Mouse (Mus musculus) left cerebral cortex, adult 9 months (tissue): ENCODE results near the gene Dyrk1a.

Source experiments
- DNase-seq, 2 experiments: peaks; one replicate each; pipeline ENCODE4 v3.0.0; 2022; ENCODE audit warnings: low spot score in 2 of 2

Dyrk1a gene

DNA sequence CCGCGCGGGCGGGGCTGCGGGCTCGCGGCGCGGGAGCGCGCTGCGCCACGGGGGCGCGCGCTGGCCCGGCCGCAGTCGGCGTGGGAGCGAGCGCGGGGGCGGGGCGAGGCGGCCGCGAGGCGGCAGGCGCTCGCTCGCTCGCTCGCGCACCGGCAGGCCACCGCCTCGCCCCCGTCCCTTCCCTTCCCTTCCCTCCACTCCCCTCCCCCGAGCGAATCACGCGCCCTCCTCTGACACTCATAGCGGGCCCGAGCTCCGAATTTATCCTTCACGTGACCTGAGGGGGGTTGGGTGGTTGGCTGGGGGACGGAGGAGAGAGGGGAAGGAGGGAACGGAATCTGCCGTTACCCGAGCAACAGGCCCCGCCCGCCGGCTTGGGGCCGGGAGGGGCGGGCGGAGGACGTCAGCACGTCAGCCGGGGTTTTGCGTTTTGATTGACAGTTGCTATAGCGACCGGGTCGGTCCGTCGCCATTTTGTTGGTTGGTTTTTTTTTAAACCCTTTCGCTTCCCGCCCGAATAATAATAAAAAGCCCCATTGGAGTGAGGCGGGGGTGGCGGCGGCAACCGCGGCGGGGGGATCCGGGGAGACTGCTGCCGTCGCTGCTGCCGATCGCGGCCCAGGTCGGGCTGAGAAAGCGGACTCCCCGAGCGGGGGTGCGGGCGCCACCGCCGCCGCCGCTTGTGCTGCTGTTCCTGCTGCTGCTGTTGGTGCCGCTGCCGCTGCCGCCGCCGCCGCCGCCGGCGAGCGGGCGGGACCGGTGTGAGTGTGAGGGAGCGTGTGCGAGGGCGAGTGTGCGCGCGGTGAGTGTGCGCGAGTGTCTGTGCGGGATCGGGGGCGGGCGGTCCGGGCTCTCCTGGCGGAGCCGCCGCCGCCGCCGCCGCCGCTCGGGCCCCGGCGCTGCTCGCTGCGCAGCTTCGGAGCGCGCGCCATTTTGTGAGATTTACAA is at the start of gene Dyrk1a:
Gene Dyrk1a, plus strand, starts transcription at position 782 of the 948 bp plus-strand sequence.
- DNase-seq, result peak; percentile 96 to 98

DNA sequence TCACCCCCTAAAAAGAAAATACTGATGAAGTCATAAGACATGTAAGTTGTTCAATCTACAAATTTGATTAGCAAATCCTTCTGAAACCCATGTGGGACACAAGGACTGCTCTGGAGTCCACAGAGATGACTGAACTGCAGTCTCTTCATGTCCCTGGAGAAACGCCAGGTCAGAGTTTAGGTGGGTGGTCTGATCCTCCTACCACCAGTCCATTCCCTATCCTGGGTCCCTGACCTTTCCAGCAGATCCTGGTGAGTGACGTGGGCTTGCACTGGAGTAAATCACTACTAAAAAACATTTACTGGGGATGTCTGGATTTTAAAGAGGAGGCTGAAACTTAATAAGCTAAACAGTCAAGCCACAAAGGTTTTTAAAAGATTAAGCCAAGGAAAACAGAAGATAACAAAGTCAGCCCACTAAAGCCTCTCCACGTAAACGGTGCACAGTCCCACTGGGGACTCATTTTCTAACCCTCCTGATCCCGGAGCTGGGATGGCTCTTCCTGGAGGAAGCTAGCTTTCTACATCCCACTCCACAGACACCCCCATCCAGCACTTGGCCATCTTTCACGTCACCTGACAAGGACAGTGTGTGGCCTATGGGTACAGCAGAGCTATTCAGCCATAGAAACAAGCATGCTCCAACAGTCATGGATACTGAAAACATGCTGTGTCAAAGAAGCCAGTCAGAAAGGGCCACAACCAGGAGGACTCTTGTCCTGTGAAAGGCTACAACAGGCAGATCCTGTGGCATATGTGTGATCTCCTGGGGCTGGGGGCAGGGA is 46.0 kb upstream of the Dyrk1a start:
- DNase-seq, result no peak

DNA sequence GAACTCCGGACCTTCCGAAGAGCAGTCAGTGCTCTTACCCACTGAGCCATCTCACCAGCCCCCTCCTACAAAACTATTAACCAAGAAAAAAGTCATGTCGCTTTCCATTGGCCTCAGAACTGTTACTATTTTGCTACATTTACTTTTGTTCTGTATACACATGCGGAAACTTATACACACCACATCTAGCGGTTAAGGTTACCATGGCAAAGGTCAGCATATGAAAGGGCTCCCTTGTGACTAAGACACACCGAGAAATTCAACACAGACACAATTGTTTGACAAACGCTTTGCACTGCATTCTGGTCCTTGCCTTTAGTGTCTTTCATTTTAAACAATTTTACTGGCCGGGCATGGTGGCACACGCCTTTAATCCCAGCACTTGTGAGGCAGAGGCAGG is 45.1 kb upstream of the Dyrk1a start:
- no peak for DNase-seq

DNA sequence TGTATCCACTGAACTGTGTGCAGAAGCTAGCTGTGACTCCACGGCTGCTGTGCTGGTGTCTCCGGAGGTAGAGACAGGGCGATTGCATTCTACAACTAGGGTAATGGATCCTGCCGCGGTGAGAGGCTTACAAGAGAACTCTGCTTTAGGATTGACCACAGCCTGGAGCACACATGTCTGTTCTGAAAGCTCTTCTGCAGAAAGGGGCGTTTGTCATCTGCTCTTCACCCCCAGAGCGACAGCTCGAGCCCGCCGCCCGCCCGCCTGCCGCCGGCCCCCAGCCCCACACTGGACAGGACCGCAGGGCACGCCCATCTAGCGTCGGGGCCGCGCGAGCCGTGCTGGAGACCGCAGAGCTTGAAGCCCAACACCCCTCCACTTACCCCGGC is 43.9 kb upstream of the Dyrk1a start:
- peak in 1 of 2 experiments; percentile 50 for DNase-seq

DNA sequence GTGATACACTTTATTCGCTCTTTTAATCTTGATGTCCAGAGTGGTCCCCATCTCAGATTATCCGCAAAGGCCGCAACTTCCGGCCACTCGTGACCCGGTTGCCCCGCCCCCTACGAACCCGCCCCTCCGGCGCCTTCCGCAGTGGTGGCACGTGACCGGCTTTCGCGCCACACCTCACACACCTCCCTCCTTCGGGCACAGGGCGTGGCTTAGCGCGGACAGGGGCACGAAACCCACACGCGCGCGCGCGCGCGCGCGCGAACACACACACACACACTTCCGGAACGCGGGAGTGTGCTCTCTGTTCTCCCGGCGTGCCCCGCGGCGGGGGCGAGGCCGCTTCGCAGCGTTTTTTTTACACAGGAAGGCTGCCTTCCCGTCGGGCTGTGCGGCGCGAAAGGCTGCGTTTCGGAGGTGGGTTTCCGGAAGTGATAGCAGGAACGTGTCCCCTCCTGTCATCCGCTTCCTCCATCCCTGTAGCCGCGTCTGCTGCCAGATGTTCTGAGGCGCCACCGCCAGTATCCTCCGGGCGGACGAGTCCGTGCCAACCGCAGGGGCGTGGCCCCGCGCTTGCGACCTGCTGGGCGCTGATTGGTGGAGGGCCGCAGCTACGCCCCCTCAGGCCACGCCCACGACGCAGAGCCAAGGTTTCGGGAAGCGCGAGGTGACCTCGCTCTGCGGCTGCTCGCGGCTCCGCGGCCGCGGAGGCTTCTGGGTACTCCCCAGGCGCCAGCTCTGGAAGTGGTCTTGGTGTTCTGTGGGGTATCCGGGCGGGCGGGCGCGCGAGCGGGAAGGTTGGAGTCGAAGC is 43.3 kb upstream of the Dyrk1a start, which contains the start of gene Vps26c:
Gene Vps26c, minus strand, starts transcription at position 487 of the 808 bp plus-strand sequence.
- peak; percentile 95 to 96 for DNase-seq

DNA sequence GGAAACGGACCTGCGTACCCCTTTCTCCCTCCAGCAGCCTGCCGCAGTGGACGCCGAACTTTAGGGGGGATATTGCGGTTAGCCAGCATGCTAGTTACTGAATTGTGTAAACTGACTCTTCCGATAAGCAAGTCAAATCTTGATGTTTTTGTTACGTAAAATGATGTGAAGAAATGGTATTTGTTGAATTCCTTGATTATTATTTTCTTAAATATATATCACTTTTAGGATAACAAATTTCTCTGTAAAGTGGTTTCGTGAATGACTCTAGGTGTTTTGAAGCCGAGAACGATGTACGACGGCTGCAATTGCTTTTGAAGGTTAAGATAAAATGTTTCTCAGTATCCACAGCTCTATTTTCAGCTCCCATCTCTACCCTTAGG is 42.7 kb upstream of the Dyrk1a start:
- DNase-seq, result no peak

DNA sequence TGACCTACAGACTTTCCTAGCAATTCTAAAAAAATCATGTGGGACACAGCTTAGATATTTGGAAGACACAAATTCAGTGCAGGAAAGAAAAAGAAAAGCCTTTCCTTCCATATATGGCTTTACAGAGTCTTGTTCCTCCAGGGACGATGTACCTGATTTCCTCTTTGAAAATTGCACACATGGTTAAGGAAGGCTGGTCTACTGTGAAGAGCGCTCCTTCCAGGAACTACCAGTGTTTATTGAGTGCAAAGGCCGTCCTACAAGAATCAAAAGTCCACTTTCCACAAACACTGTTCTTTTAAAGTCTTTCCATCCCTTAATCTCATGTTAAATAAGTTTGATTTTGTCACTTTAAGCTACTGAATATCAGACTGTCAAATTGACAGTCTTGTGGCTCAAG is 42.3 kb upstream of the Dyrk1a start:
- DNase-seq, result no peak

DNA sequence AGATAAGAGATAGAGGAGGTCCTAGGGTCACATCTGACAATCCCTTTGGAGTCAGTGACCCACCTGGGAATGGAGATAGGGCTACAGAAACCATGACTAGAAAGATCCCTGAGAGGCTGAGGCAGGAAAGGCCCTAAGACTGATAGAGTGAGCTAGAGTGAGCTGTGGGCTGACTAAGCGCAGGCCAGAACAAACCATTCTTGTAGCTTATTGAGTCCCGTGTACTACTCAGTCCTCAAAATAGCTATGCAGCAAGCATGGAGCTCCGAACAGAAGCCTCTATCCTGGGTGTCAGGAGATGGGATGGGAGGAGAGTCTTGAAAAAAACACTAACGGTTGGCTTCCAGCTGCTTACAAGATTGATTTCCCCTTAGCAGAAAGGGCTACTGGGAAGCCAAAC is 38.5 kb upstream of the Dyrk1a start:
- no peak for DNase-seq

DNA sequence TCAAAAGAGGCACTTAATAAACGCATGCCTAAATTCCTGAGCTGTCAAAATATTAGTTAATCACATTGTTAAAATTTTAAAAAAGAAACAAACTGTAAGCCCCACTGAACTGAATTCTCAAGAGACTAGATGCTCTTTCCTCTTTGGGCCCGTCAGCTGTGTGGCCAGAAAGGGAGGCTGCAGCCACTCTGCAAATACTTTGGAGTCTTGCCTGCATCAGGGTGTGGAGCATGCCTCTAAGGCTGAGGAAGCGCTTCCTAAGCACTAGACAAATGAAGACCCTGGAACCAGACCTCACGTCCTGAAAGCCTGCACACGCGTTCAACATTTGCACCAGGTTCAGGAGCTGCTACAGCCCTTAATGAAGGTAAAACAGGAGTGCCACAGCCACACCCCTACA is 36.1 kb upstream of the Dyrk1a start:
- DNase-seq, result no peak

DNA sequence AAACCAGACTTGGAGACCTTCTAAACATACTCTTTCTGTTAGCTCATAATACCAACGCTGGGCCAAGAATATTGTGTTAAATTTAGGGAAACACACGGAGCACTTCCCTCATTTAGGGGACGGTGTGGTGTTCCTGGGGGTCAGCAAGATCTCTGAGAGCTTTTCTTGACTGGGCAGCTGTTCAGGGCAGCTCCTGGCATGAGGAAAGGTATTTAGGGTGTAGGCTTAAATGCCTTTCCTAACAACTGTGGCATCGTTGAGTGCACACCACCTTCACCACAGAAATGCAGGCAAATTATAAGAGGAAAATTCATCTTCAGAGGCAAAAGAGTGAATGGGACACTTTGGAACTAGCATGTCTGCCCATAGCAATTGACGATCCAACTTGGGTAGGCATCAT is 34.1 kb upstream of the Dyrk1a start:
- DNase-seq, result no peak

DNA sequence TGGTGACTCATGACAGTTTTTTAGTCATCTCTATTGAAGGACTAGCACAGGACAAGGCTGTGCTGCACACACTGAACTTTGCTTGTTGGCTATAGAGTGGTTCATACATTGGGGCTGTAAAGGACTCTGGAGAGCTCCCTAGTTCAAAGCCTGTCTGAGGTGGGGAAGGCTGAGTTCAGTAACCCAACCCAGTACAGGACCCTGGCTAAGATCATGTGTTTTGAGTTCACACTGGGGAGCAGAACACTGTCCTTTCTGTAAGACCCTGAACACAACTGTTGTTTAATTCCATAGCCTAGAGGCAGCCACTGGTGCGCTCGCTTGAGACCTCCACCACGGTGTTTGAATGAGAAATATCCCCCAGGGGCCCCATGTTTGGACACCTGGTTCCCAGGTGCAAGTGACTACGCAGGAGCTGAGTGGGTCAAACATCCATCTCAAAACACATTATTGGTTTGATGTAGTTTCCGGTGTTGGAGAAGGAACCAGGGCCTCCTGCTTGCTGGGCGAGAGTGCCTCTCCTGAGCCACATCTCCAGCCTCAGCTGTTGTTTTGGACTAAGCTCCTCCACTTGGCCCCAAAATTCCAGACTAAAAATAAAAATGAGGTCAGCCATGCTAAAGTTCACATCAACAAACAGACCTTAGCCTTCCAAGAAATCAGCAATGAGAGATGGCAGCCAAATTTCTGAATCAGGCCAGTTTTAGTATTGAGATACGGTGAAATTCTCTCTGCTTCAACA is 33.2 kb upstream of the Dyrk1a start:
- no peak for DNase-seq

DNA sequence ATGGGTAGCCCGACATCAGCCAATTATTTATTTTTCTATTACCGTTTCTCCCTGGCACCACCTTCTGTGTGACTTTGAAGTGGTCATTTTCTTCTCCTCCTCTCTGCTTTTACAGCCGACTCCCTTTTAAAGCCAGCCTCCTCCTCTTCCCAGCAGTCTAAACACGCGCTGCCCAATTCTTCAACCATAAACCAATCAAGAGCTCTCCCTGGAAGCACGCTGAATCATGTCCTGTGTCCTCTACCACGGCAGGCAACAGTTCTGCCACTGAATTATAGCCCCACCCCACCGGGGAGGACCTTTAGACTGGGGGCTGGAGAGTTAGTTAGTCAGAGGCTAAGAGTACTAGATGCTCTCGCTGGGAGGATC is 32.7 kb upstream of the Dyrk1a start:
- no peak for DNase-seq

DNA sequence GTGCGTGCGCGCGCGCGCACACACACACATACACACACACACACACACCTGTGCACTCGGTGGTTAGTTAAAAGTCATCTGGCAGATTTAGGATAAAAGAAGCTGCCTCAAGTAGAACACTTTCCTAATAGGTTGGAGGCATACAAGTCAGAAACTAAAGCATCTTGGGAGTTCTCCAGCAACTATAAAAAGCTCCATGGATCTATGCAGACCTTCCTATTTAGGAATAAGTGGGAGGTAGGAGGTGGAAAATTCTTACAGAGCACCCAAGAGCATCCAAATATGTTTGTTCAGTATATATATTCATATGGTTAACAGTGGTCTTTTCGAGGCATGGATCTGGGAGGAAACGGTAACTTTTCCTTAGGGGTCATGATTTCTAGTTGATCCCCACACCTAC is 29.7 kb upstream of the Dyrk1a start:
- DNase-seq, result no peak

DNA sequence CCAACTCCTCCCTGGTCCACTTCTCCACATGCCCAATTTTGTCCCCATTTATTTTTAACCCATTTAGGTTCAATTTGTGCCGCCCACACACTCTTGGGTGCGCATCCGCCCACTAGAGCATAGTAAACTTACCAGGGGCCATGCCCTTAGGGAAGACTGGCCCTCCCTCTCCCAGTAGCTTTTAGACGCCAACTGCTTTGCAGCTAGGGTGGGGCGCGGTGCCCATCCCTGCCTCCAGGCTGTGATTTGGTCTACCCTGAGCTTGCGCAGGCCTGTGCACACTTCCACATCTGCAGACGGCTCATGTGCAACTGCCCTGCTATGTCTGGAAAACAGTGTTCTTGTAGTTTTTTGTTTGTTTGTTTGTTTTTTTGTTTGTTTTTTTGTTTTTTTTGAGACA is 26.9 kb upstream of the Dyrk1a start:
- no peak for DNase-seq

DNA sequence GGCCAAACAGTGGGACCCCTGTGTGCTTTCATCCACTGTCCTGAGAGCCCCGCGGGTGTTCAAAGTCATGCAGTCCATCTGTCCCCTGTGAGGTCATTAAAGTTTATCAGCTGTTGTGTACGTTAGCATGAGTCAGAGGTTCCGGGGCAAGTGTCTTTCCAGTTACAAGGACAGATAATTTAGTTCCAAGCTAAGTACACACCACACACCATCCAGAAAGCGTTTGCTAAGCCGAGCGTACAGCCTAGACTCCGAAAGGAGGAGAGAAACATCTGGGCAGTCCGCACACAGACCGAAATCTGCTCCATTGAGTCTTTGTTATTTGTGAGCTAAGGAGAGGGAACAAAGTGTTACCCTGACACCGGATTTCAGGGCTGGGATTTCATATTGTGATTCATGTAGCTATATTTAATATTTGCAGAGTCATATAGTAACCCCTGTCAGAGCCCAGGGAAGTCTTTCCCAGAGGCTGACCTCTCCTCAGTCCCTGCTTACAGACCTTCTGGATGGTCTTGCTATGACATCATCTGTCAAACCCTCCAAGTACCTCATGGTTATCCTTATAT is 25.2 kb upstream of the Dyrk1a start:
- DNase-seq, result no peak

DNA sequence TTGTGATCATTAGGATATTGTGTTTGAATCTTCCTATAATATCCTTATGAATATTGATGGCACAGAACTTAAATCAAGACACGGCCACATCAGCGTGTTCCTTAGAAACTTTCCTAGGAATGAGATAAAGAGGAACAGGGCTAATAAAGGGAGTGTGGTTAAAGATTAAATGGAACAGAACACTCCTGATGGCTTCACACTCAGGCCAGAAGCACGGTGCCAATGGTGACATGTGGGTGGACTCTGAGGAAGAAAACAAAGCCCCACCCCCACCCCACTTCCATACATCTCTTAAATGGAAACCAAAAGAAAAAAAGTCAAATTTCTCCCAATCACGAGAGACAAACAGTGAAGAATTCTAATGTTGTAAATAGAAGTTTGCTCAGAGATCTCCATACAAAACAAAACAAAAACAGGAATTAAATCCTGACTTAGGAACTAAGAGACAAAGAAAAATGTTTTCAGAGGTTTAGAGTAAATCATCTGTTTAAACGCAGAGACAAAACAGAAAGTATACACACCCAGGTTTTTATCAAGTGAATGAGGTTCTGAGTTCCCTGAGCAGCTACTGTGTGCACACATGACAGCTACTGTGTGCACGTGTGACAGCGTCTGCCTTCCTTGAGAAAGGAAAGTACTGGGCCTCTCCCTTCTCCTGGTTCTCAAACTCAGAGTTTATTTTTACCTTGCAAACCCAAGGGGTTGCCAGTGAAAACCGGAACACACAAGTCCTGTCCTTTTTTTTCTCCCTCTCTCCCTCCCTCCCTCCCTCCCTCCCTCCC is 23.8 kb upstream of the Dyrk1a start:
- DNase-seq, result no peak

DNA sequence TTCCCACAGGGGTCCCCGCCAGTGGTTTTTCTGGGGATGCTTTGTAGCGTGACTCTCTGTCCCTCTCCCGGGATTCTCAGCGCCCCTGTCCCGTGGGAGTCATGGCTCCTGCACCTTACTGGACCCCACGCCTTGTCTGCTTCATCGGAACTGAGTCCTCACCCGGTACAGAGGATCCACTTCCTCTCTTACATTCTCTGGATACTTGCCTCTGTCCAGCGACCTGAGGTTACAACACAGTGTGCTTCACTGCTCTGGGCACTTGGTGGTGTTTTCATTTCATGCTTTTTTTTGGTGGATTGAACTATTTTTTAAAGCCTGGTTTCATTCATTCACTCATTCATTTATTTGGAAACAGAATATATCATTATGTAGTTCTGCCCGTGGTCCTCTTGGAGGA is 20.0 kb upstream of the Dyrk1a start:
- no peak for DNase-seq

DNA sequence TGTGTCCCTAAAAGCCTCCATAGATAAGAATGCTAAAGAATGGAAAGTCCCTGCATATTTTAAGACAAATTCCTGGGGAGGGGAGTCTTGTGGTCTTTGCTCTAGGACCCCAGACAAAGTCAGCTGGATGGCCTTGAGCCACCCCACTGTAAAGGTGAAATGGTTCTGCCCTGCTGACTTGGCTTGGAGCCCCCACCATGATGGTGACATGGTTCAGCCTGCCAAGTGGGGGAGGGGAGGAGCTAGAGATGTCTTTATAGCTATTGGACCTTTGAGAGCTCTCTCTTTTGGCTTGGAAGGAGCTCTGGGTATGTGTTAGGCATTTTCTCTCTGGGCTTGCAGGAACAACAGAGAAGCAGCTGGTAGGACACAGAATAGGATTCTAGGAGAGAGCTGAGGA is 17.9 kb upstream of the Dyrk1a start:
- DNase-seq, result no peak

DNA sequence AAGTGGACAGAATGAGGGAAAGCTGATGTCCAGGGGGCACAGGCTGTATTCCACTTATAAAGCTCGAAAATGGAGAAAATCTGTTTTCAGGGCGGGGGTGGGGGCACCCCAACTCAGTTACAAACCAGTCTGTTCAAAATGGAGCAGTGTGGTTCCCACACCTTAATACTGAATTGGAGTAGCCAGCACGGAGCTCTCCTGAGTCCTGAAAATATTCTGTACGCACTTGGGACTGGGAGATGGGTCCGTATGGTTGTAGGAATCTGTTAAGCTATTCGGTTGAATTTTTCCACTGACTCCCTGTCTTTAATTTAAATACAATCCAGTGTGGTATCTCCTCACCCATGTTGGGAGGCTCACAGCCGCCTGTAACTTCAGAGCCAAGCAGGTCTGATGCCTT is 14.5 kb upstream of the Dyrk1a start:
- DNase-seq, result no peak

DNA sequence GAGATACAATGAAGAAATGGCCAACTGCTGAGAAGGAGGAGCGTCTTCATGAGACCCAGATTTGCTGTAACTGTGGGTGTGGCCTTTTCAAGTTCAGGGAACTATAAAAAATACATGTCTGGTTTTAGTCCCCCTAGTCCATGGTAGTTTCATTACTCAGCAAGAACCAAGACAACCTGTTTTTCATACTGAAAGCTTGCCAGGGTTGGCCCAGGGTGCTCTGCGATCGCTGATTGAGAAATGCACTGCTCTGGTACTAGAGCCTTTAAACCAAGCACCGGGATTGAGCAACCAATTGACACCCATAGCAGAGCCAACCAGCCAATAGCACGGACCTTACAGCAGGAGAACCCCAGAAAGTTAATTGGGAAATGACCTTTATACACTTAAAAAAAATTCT is 13.6 kb upstream of the Dyrk1a start:
- DNase-seq, result no peak
